Mouse (Mus musculus) heart, postnatal 25 days (tissue): ENCODE results near the gene Gps2. TPM values are rescaled to one million over a fixed set of nuclear protein-coding genes. Genes with fewer than 3 reads are reported as not detected.
"Not testable (repeated sequence)": the region's sequence is repeated elsewhere in the genome, so short reads cannot be mapped to it uniquely, and the experiment has no call there.

Experiments used
- DNase-seq: peaks from one replicate; pipeline ENCODE4 v3.0.0; 2022; ENCODE audit warnings: low spot score
- intact Hi-C: fragments of 180-260 bp; cut with DNase I; formaldehyde crosslinking; loops from one replicate; pipeline ENCODE4 v1.15.1; 2025
- microRNA-seq: library from miRNA; unstranded; fragments of <30 nt; microRNA quantifications from one replicate; pipeline ENCODE4 v1.2.0, GENCODE M21; 2022
- total RNA-seq, 2 experiments: library from RNA; stranded (reverse); gene quantifications; 2 replicates each; pipeline ENCODE4 v1.2.3; 2021

Gene Gps2
- total RNA-seq, 2 experiments from 2014 or later, result 24.1 to 26.7 TPM

GRCm38 (mm10) chr11:69948066-69948762 lies 34.5 kb downstream of the Gps2 start, which contains the start of gene Slc2a4:
Gene Slc2a4 (minus strand): TSS chr11:69948188.
- intact Hi-C loops, result no loop called here
- peak; percentile 85 for DNase-seq

- intact Hi-C loops, result loop anchor here (1.0 kb wide), 1 partner anchor 14 kb away; no protein-coding TSS in a partner anchor
- DNase-seq, result peak; percentile 72
Measured at GRCm38 (mm10) chr11:69948763-69949150, 35.1 kb downstream of the Gps2 start.

- DNase-seq, result no peak
- intact Hi-C loops, result loop anchor here (2.0 kb wide), 1 partner anchor 72 kb away; the partner anchor contains the start of gene Tmem95
Measured at GRCm38 (mm10) chr11:69950807-69951459, 37.2 kb downstream of the Gps2 start.

- no peak for DNase-seq
- intact Hi-C loops, result no loop called here
Measured at GRCm38 (mm10) chr11:69952274-69952673, 38.6 kb downstream of the Gps2 start.

- no peak for DNase-seq
- intact Hi-C loops, result no loop called here
Measured at GRCm38 (mm10) chr11:69953267-69953915, 39.7 kb downstream of the Gps2 start.

GRCm38 (mm10) chr11:69955618-69956017 lies 41.9 kb downstream of the Gps2 start:
- DNase-seq, intact Hi-C loops: not testable (repeated sequence)

- no peak for DNase-seq
- intact Hi-C loops, result no loop called here
Measured at GRCm38 (mm10) chr11:69956218-69956617, 42.5 kb downstream of the Gps2 start.

- DNase-seq, result no peak
Measured at GRCm38 (mm10) chr11:69960616-69961015, 46.9 kb downstream of the Gps2 start.

GRCm38 (mm10) chr11:69961841-69962240 lies 48.2 kb downstream of the Gps2 start:
- intact Hi-C loops, result no loop called here
- DNase-seq, result no peak

More at GRCm38 (mm10) chr11:69960616-69961015, 46.9 kb downstream of the Gps2 start:
- intact Hi-C loops, result no loop called here

GRCm38 (mm10) chr11:69964650-69965270 lies 51.1 kb downstream of the Gps2 start, which contains the start of gene Cldn7:
Gene Cldn7 (plus strand): TSS chr11:69964779.
- DNase-seq, result no peak
- intact Hi-C loops, result loop anchor here (5.0 kb wide), 1 partner anchor 37 kb away; no protein-coding TSS in a partner anchor

GRCm38 (mm10) chr11:69965271-69966005 lies 51.8 kb downstream of the Gps2 start:
- DNase-seq, result no peak
- intact Hi-C loops, result loop anchor here (5.0 kb wide), 1 partner anchor 38 kb away; no protein-coding TSS in a partner anchor

Small RNAs within 50 kb of the gene (microRNA-seq; reads per million reads assigned to microRNA genes)
- not detected for gene Mir6924

Other genes with a start within 250 kb of the Gps2 start
- gene Cd68, start 247.7 kb upstream of the Gps2 start, total RNA-seq, result 1 to 10 TPM; 7.1 to 7.7 TPM
- 100 to 1,000 TPM; 201 to 206 TPM for gene Eif4a1, start 241.5 kb upstream of the Gps2 start, total RNA-seq
- gene Senp3, start 231.8 kb upstream of the Gps2 start, total RNA-seq, result 10 to 100 TPM; 31.7 to 33.5 TPM
- gene Tnfsf13, start 228.1 kb upstream of the Gps2 start, total RNA-seq, result 1 to 10 TPM; 1.6 to 2.1 TPM
- 10 to 100 TPM; 14.5 to 16.4 TPM for gene Tnfsf12, start 218.0 kb upstream of the Gps2 start, total RNA-seq
- gene Tnfsfm13, start 217.8 kb upstream of the Gps2 start, total RNA-seq, result 1 to 10 TPM; 3.2 to 4.5 TPM
- gene Polr2a, start 155.3 kb upstream of the Gps2 start, total RNA-seq, result 10 to 100 TPM; 28.6 to 30.4 TPM
- not detected for gene Slc35g3, start 151.9 kb upstream of the Gps2 start, total RNA-seq
- gene Zbtb4, start 148.0 kb upstream of the Gps2 start, total RNA-seq, result 10 to 100 TPM; 33.3 to 39.6 TPM
- 1 to 10 TPM; 4.8 to 5.0 TPM for gene Chrnb1, start 117.9 kb upstream of the Gps2 start, total RNA-seq
- gene Fgf11, start 112.0 kb upstream of the Gps2 start, total RNA-seq, result 1 to 10 TPM; 2.2 to 2.4 TPM
- gene Tmem102, start 108.3 kb upstream of the Gps2 start, total RNA-seq, result under 1 TPM; 0.26 to 0.45 TPM
- not detected for gene Gm39566, start 98.6 kb upstream of the Gps2 start, total RNA-seq
- not detected for gene Spem2, start 95.4 kb upstream of the Gps2 start, total RNA-seq
- not detected for gene Spem1, start 91.7 kb upstream of the Gps2 start, total RNA-seq
- 1 to 10 TPM; 4.4 to 5.4 TPM for gene Nlgn2, start 76.1 kb upstream of the Gps2 start, total RNA-seq
- 100 to 1,000 TPM; 186 to 199 TPM for gene Tmem256, start 75.4 kb upstream of the Gps2 start, total RNA-seq
- gene Plscr3, start 67.5 kb upstream of the Gps2 start, total RNA-seq, result 10 to 100 TPM; 24.4 to 24.9 TPM
- under 1 TPM in 1 of 2 experiments, not detected in 1; 0.14 TPM for gene Tnk1, start 55.2 kb upstream of the Gps2 start, total RNA-seq
- gene Tmem95, start 35.9 kb upstream of the Gps2 start, total RNA-seq, result not detected
- 1 to 10 TPM; 2.5 to 3.5 TPM for gene Kctd11, start 32.5 kb upstream of the Gps2 start, total RNA-seq
- 1 to 10 TPM in 1 of 2 experiments, under 1 TPM in 1; 0.88 to 1.1 TPM for gene Acap1, start 18.3 kb upstream of the Gps2 start, total RNA-seq
- under 1 TPM; 0.17 to 0.23 TPM for gene 2810408A11Rik, start 12.9 kb upstream of the Gps2 start, total RNA-seq
- 10 to 100 TPM; 44.9 to 46.0 TPM for gene Neurl4, start 12.8 kb upstream of the Gps2 start, total RNA-seq
- gene Eif5a, start 8.1 kb downstream of the Gps2 start, total RNA-seq, result 100 to 1,000 TPM; 427 TPM
- gene Ybx2, start 21.9 kb downstream of the Gps2 start, total RNA-seq, result 10 to 100 TPM; 18.8 to 23.4 TPM
- 100 to 1,000 TPM; 325 to 365 TPM for gene Slc2a4, start 34.3 kb downstream of the Gps2 start, total RNA-seq
- not detected for gene Cldn7, start 50.9 kb downstream of the Gps2 start, total RNA-seq
- gene Ctdnep1, start 67.3 kb downstream of the Gps2 start, total RNA-seq, result 100 to 1,000 TPM; 149 to 180 TPM
- gene Elp5, start 68.6 kb downstream of the Gps2 start, total RNA-seq, result 10 to 100 TPM; 48.3 to 51.5 TPM
- 100 to 1,000 TPM; 274 to 291 TPM for gene Gabarap, start 77.3 kb downstream of the Gps2 start, total RNA-seq
- 10 to 100 TPM; 22.6 to 25.3 TPM for gene Phf23, start 81.9 kb downstream of the Gps2 start, total RNA-seq
- 1 to 10 TPM; 3.9 to 5.2 TPM for gene Dvl2, start 86.7 kb downstream of the Gps2 start, total RNA-seq
- gene Acadvl, start 101.5 kb downstream of the Gps2 start, total RNA-seq, result 1,000 to 10,000 TPM; 1,206 to 1,290 TPM
- 1 to 10 TPM; 6.6 to 8.1 TPM for gene Dlg4, start 103.1 kb downstream of the Gps2 start, total RNA-seq
- gene Asgr1, start 140.2 kb downstream of the Gps2 start, total RNA-seq, result not detected
- not detected for gene Asgr2, start 178.8 kb downstream of the Gps2 start, total RNA-seq
- gene Mgl2, start 216.4 kb downstream of the Gps2 start, total RNA-seq, result 1 to 10 TPM; 4.3 to 4.4 TPM
- gene Clec10a, start 242.3 kb downstream of the Gps2 start, total RNA-seq, result 1 to 10 TPM; 2.0 to 2.3 TPM